Mouse (Mus musculus): ENCODE data around the gene Adcy1. TPM values are rescaled to one million over a fixed set of nuclear protein-coding genes. Genes with fewer than 3 reads are reported as not detected.

The Adcy1 gene
- polyA plus RNA-seq, 1 experiment from 2014 or later, result 8.4 TPM

DNA sequence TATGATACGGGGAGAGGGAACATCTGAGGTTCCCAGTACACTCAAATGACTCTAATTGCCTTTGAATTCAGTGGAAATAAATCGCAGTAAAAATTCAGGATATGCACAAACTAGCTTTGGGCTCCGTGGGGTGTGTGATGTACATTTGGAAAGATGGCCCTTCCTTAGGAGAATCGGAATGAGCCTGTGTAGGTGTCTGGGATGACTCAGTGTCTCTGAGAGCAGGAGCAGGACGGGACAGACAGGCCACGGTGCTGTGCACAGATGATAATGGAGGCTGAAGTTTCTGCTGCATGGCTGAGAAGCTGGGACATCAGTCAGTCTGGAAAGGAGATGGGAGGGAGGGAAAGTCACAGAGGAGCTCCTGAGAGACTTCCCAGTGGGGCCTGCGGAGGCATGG, 5.5 kb upstream of the Adcy1 start:
- Histone ChIP-seq H3K4me2 (no peak overlapping the region), H3K4me3 (no peak overlapping the region), H3K27ac (no peak overlapping the region), H3K27me3 (replicated peaks) (peaks cover 15% of the 10 kb centered on the region), H3K4me1 (peaks cover 26% of the 10 kb centered on the region), H3K36me3 (replicated peaks) (no peaks in the 10 kb centered on the region), H3K9ac (no peak overlapping the region), H3K9me3 (no peaks in the 10 kb centered on the region)
- no peak for ATAC-seq (replicated peaks)
- WGBS, result 85% methylated on average over 7 of the region's 7 CpGs

DNA sequence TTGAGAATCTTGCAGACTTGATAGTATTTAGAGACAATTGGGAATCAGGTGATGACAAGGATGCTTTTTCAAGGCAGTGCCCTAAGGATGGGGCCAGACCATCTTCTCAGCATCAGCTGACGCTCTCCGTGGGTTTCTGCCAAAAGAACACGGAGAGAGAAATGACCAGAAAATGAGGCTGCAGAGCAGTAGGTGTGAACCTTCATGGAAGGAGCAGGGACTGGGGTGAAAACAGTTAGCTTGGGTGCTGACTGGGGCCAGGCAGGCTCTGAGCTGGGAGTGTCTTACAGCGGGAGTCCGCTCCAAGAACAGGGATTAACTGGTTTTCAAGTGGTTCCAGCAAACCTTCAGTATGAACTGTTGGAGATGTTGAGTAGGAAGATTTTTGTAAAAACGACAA, 1.3 kb upstream of the Adcy1 start:
- ATAC-seq (replicated peaks), result no peak
- H3K9me3 ChIP-seq, result no peaks in the 10 kb centered on the region

DNA sequence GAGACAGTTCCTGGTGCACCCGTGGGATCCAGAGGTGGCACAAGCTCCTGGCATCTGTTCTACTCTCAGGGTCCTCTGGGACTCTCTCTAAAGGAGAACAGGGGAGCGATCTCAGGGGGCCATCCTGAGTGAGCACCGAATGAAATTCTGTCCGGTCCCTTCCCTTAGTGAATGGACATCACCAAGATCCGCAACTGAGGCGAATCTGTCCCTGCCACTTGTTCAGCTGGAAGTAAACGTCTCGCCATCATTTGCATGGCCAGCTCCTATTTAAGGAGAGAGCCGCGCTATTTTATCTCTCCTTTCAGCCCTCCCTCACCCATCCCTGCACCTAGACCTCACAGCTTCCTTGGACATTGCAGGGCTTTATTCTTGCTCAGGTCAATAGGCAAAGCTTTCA, 723 bp upstream of the Adcy1 start:
- peak; percentile 1; the same call in 1 of the 2 replicates for ATAC-seq (replicated peaks)
- 8% methylated on average over 10 of the region's 10 CpGs for WGBS
- H3K27ac ChIP-seq, result 0 out of 2 replicates have a peak overlapping the region, but pooled peaks have one; percentile 64

More for the DNA sequence above, 1.3 kb upstream of the Adcy1 start:
- Histone ChIP-seq H3K9ac (no peak overlapping the region), H3K27ac (no peak overlapping the region), H3K4me3 (no peak overlapping the region), H3K27me3 (replicated peaks) (peaks cover 17% of the 10 kb centered on the region), H3K36me3 (replicated peaks) (no peaks in the 10 kb centered on the region), H3K4me1 (peaks cover 30% of the 10 kb centered on the region), H3K4me2 (peak overlapping the region; percentile 83; the same call in 1 of the 2 replicates)
- WGBS, result 33% methylated on average over 6 of the region's 6 CpGs

GRCm38 (mm10) chr11:7063681-7064267, 485 bp downstream of the Adcy1 start:
- peaks cover 17% of the 10 kb centered on the region for H3K27me3 ChIP-seq (replicated peaks)
- under 1% methylated on average over 53 of the region's 53 CpGs for WGBS
- no peaks in the 10 kb centered on the region for H3K9me3 ChIP-seq

More for the DNA sequence above, 723 bp upstream of the Adcy1 start:
- Histone ChIP-seq H3K36me3 (replicated peaks) (no peaks in the 10 kb centered on the region), H3K4me2 (peak overlapping the region; percentile 83), H3K4me1 (peaks cover 30% of the 10 kb centered on the region), H3K27me3 (replicated peaks) (peaks cover 17% of the 10 kb centered on the region), H3K4me3 (peak overlapping the region; percentile 62), H3K9me3 (no peaks in the 10 kb centered on the region), H3K9ac (peak overlapping the region; percentile 68)

GRCm38 (mm10) chr11:7064484-7065185, 1.3 kb downstream of the Adcy1 start:
- ATAC-seq (replicated peaks), result peak; percentile 17; the same call in 1 of the 2 replicates
- no peaks in the 10 kb centered on the region for H3K9me3 ChIP-seq
- no peaks in the 10 kb centered on the region for H3K36me3 ChIP-seq (replicated peaks)
- peak overlapping the region; percentile 62 for H3K4me3 ChIP-seq
- peaks cover 30% of the 10 kb centered on the region for H3K4me1 ChIP-seq
- peak overlapping the region; percentile 87 for H3K4me2 ChIP-seq
- peaks cover 17% of the 10 kb centered on the region for H3K27me3 ChIP-seq (replicated peaks)
- H3K9ac ChIP-seq, result peak overlapping the region; percentile 75
- WGBS, result 5% methylated on average over 26 of the region's 26 CpGs
- no peak overlapping the region for H3K27ac ChIP-seq

More at GRCm38 (mm10) chr11:7063681-7064267, 485 bp downstream of the Adcy1 start:
- Histone ChIP-seq H3K4me2 (peak overlapping the region; percentile 87), H3K4me1 (peaks cover 30% of the 10 kb centered on the region), H3K36me3 (replicated peaks) (no peaks in the 10 kb centered on the region), H3K9ac (peak overlapping the region; percentile 75), H3K27ac (peak overlapping the region; percentile 68), H3K4me3 (peak overlapping the region; percentile 62)
- ATAC-seq (replicated peaks), result peak; percentile 68

DNA sequence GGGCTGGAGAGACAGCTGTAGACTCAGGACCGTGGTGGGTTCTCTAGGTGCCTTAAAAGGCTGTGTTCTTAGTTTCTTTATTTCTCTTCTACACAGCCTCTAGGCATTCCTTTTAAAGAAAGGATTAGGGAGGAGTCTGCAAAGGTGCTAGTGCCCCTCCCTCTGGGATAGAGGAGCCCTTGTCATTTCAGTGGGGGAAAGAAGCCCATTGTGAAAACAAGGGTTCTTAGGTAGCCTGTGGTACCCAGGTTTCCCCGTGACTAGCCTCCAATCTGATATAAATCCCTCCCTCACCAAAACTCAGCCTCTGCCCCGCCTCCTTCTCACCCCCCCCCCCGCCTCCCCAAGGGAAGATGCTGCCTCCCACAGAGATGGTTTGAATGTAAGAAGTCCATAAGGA, 2.1 kb downstream of the Adcy1 start:
- 4% methylated on average over 4 of the region's 4 CpGs for WGBS
- no peak for ATAC-seq (replicated peaks)
- peaks cover 17% of the 10 kb centered on the region for H3K27me3 ChIP-seq (replicated peaks)
- peaks cover 30% of the 10 kb centered on the region for H3K4me1 ChIP-seq
- peak overlapping the region; percentile 62 for H3K4me3 ChIP-seq
- H3K27ac ChIP-seq, result no peak overlapping the region
- 0 out of 2 replicates have a peak overlapping the region, but pooled peaks have one; percentile 29 for H3K9ac ChIP-seq
- no peaks in the 10 kb centered on the region for H3K9me3 ChIP-seq
- H3K36me3 ChIP-seq (replicated peaks), result no peaks in the 10 kb centered on the region
- H3K4me2 ChIP-seq, result peak overlapping the region; percentile 87

DNA sequence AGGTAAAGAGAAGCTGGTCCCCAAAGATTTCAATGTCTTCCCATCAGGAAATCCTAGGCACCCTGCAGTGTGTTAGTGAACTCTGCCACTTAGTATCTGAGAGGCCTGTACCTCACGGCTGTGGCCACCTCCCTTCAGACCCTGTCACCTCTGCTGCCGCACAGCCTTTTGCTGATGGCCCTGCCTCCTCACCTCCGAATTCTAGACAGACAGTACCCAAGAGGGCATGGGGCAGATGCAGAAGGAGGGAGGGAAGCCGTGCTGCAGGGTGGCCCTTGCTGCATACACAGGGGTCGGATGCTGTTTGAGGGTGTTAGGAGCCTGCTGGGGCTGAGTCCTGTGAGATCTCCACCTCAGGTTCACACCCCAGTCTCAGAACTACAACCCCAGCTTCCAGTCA, 2.6 kb downstream of the Adcy1 start:
- Histone ChIP-seq H3K9me3 (no peaks in the 10 kb centered on the region), H3K4me1 (peaks cover 33% of the 10 kb centered on the region), H3K27me3 (replicated peaks) (peaks cover 13% of the 10 kb centered on the region), H3K27ac (no peak overlapping the region), H3K4me3 (peak overlapping the region; percentile 62), H3K36me3 (replicated peaks) (no peaks in the 10 kb centered on the region), H3K9ac (0 out of 2 replicates have a peak overlapping the region, but pooled peaks have one; percentile 29), H3K4me2 (peak overlapping the region; percentile 87)
- no peak for ATAC-seq (replicated peaks)
- WGBS, result 40% methylated on average over 5 of the region's 5 CpGs

- Histone ChIP-seq H3K36me3 (replicated peaks) (no peaks in the 10 kb centered on the region), H3K4me3 (no peak overlapping the region), H3K27ac (no peak overlapping the region), H3K27me3 (replicated peaks) (0 out of 2 replicates have a peak, but pooled peaks cover 6% of the 10 kb centered on the region), H3K4me2 (no peak overlapping the region), H3K9me3 (no peaks in the 10 kb centered on the region), H3K9ac (no peak overlapping the region), H3K4me1 (peaks cover 34% of the 10 kb centered on the region)
- WGBS, result 80% methylated on average over 4 of the region's 4 CpGs
- no peak for ATAC-seq (replicated peaks)
Measured at GRCm38 (mm10) chr11:7067263-7067662, 4.0 kb downstream of the Adcy1 start.

DNA sequence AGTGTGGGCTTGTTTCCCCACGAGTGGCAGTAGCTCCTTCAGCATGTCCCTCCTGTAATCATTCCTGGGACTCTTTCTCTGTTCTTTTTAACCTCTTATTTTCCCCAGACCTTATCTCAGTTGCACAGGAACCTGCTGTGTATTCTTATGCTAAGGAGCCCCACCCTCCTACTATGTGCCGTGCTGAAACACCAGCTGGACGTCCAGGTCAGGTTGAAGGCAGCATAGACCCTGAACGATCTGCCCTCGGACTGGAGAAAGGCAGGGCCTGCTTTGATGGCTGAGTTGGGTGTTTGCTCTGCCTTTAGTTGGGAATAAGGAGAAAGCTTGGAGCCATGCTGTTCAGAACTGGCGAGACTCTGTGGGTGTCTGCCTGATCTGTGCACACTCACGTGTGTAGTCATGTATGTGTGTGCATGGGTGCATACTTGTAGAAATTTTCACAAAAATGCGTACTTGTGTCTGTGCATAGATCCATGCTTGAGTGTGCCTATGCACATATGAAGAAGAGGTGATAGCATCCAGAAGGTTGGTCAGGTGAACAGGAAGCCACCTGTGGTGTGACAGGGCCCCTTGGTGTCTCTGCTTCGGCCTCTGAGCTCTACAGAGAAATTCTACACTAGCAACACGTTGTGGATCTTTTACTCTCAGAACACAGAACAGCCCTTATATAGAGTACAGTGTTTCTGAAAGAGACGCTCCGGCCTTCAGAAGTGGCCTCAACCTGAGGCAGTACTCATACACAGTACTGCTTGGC, 5.4 kb downstream of the Adcy1 start:
- peaks cover 27% of the 10 kb centered on the region for H3K4me1 ChIP-seq
- H3K4me2 ChIP-seq, result no peak overlapping the region
- H3K36me3 ChIP-seq (replicated peaks), result no peaks in the 10 kb centered on the region
- H3K27ac ChIP-seq, result no peak overlapping the region
- 0 out of 2 replicates have a peak, but pooled peaks cover 4% of the 10 kb centered on the region for H3K27me3 ChIP-seq (replicated peaks)
- H3K4me3 ChIP-seq, result no peak overlapping the region
- ATAC-seq (replicated peaks), result no peak
- 83% methylated on average over 12 of the region's 12 CpGs for WGBS
- H3K9ac ChIP-seq, result no peak overlapping the region
- H3K9me3 ChIP-seq, result no peaks in the 10 kb centered on the region

DNA sequence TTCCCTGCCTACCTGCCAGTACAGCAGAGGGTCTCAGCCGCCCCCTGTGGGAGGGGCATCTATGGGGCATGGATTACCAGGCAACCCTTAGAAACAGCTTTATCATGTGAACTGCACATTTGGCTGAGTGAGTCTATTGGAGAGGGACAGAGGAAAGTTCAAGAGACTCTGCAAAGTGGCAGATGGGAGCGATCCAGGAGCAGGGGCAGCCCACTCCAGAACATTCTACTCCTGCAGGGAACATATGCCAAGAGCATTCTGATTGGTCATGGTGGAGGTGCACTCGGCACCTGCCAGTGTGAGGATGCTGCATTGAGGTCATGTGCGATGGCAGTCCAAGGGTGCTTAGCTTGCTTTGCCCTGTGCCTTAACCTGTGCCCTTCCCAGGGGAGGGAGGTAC, 6.5 kb downstream of the Adcy1 start:
- ATAC-seq (replicated peaks), result no peak
- no peak overlapping the region for H3K4me2 ChIP-seq
- H3K9me3 ChIP-seq, result no peaks in the 10 kb centered on the region
- H3K4me1 ChIP-seq, result peaks cover 18% of the 10 kb centered on the region
- 94% methylated on average over 4 of the region's 4 CpGs for WGBS
- H3K36me3 ChIP-seq (replicated peaks), result no peaks in the 10 kb centered on the region
- H3K27me3 ChIP-seq (replicated peaks), result 0 out of 2 replicates have a peak, but pooled peaks cover under 1% of the 10 kb centered on the region
- H3K9ac ChIP-seq, result no peak overlapping the region
- no peak overlapping the region for H3K27ac ChIP-seq
- H3K4me3 ChIP-seq, result no peak overlapping the region

- Histone ChIP-seq H3K27me3 (replicated peaks) (no peaks in the 10 kb centered on the region), H3K4me3 (no peak overlapping the region), H3K36me3 (replicated peaks) (no peaks in the 10 kb centered on the region), H3K9ac (no peak overlapping the region), H3K9me3 (no peaks in the 10 kb centered on the region), H3K4me2 (no peak overlapping the region), H3K4me1 (peaks cover 4% of the 10 kb centered on the region; the same call in 1 of the 2 replicates), H3K27ac (no peak overlapping the region)
- no peak for ATAC-seq (replicated peaks)
- WGBS, result 79% methylated on average over 6 of the region's 6 CpGs
Measured at GRCm38 (mm10) chr11:7071617-7072016, 8.3 kb downstream of the Adcy1 start.

GRCm38 (mm10) chr11:7073556-7073955, 10.3 kb downstream of the Adcy1 start:
- H3K4me1 ChIP-seq, result peaks cover 4% of the 10 kb centered on the region; the same call in 1 of the 2 replicates
- H3K4me2 ChIP-seq, result no peak overlapping the region
- H3K27me3 ChIP-seq (replicated peaks), result no peaks in the 10 kb centered on the region
- no peak overlapping the region for H3K4me3 ChIP-seq
- 76% methylated on average over 3 of the region's 3 CpGs for WGBS
- no peak for ATAC-seq (replicated peaks)
- no peak overlapping the region for H3K9ac ChIP-seq
- no peaks in the 10 kb centered on the region for H3K9me3 ChIP-seq
- no peaks in the 10 kb centered on the region for H3K36me3 ChIP-seq (replicated peaks)
- no peak overlapping the region for H3K27ac ChIP-seq

Data from midbrain, embryonic 15.5 days (tissue).